Mouse (Mus musculus) left cerebral cortex, adult 6 months (tissue): ENCODE data around the gene Cpped1. TPM values are rescaled to one million over a fixed set of nuclear protein-coding genes. Genes with fewer than 3 reads are reported as not detected.

Source experiments
- long read RNA-seq, 2 experiments: library from polyadenylated mRNA; unstranded; transcript quantifications; one replicate each; pipeline ENCODE4 v2.0.0; 2019 to 2020
- polyA plus RNA-seq: library from polyadenylated mRNA; unstranded; fragments of <200 nt; fragmentation: Nextera tagmentation; gene quantifications from 2 replicates; pipeline ENCODE4 v1.2.3, GENCODE M21; 2021

Gene Cpped1
- polyA plus RNA-seq, result 22.8 and 26.3 TPM in 2 replicates
- long read RNA-seq, experiment 1, transcript Cpped1-202 (4 exons, 2,663 nt), result major isoform, 131 of 178 reads
- long read RNA-seq, experiment 1, transcript Cpped1-201 (3 exons, 1,922 nt), result minor isoform, 8 of 178 reads
- long read RNA-seq, experiment 1, partial matches to known transcripts, result 10 of 178 reads
- long read RNA-seq, experiment 1, other reads (novel, unspliced or antisense), result 29 of 178 reads
- long read RNA-seq, experiment 2, transcript Cpped1-202 (4 exons, 2,663 nt), result major isoform, 18 of 35 reads
- long read RNA-seq, experiment 2, partial matches to known transcripts, result 3 of 35 reads
- long read RNA-seq, experiment 2, other reads (novel, unspliced or antisense), result 13 of 35 reads

DNA sequence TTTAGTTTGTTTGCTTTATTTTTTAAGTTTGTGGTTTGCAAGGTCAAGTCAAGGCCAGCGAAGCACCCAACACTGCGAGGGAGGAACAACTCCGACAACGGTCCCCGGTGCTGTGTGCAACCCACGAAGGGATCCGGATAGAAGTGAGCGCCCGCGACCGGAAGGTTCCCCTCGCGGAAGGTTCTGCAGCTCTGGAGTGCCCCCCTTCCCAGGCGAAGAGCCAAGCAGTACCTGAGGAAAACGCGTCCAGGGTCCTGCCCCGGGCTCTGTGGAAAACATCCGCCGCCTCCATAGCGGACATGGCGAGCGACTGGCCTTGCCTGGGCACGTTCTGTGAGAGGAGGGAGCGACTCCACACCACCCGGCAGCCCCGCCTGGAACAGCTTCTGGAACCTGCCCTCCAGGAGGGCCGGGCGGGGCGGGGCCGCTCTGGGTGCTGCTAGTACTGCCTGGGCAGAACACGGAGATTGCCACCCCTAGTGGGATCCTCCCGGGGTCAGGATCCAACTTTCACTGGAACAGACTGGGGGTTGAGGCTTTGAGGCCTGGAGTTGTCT, at the start of gene Cpped1:
TSS of gene Cpped1 (minus strand) at position 411 of the 557 bp plus-strand sequence.

Other genes with a start within 250 kb of the Cpped1 start
- 11.0 and 35.4 TPM in 2 replicates for gene Shisa9, start 74.7 kb upstream of the Cpped1 start, polyA plus RNA-seq